Mouse (Mus musculus): ENCODE results near the gene Ncoa7.

DNA sequence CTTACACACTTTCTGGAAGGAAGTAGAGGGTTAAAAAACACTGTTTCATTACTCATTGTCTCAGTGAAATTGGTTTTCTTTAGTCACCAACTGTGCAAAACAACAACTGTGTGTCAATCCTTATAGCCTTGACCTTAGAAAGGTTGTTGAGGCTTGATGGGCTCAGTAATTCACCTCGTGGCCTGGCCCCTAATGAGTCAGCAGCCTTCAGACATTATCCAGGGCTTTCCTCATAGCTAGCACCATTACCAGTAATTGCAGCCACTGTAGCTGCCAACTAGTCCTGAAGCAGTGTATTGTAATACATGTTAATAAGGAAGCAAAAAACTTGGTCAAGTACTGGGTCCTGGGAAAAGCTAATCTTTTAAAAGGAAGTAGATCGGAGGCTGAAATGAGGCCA lies 125.1 kb downstream of the Ncoa7 start:
- TF ChIP-seq CTCF (IDR thresholded peaks at IDR 0.05; ENCODE audit: extremely low read depth, insufficient read length, insufficient replicate concordance, low read depth, low read length) (no peak), POLR2A (IDR thresholded peaks at IDR 0.05; ENCODE audit: low read depth, low read length) (no peak)

Data from small intestine, adult 2 months (tissue).